Mouse (Mus musculus): ENCODE data around the gene Nedd9. TPM values are rescaled to one million over a fixed set of nuclear protein-coding genes. Genes with fewer than 3 reads are reported as not detected.

Gene Nedd9
- polyA plus RNA-seq, 1 experiment, result 26.5 TPM

- no peak for TF ChIP-seq CTCF (IDR thresholded peaks at IDR 0.05; ENCODE audit: control insufficient read depth, insufficient read depth, low read length)
- TF ChIP-seq POLR2A (IDR thresholded peaks at IDR 0.05; ENCODE audit: borderline replicate concordance, control insufficient read depth, low read depth, low read length), result no peak
- H3K27ac ChIP-seq (ENCODE audit: control insufficient read depth, insufficient read depth, low read depth, low read length, poor library complexity), result no peak overlapping the region
- 78% methylated on average over 9 of the region's 9 CpGs for WGBS
- H3K4me1 ChIP-seq (ENCODE audit: control insufficient read depth, insufficient read depth, low read length), result peaks cover 6% of the 10 kb centered on the region
- no peak overlapping the region for H3K4me3 ChIP-seq (replicated peaks; ENCODE audit: control insufficient read depth, low read depth, low read length)
Measured at GRCm38 (mm10) chr13:41489705-41490275, 2.6 kb upstream of the Nedd9 start.

DNA sequence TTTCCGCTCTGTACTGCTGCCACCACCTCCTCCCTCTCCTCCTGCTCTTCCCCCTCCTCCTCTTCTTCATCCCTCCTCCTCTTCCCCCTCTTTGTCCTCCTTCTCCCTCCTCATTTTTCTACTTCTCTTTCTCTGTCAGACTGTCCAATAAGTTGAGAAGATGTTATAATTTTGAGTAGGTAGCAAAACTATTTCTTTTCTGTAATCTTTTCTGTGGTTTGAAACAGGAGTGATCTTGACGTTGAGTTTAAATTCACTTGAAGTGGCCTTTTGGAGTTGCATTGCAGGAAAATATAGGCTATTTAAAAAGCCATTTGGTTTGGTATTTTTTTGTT is 214 bp upstream of the Nedd9 start:
- peaks cover 10% of the 10 kb centered on the region for H3K4me1 ChIP-seq (ENCODE audit: control insufficient read depth, insufficient read depth, low read length)
- peak overlapping the region; percentile 90 for H3K4me3 ChIP-seq (replicated peaks; ENCODE audit: control insufficient read depth, low read depth, low read length)
- peak overlapping the region; percentile 88; the same call in 1 of the 2 replicates for H3K27ac ChIP-seq (ENCODE audit: control insufficient read depth, insufficient read depth, low read depth, low read length, poor library complexity)
- TF ChIP-seq POLR2A (IDR thresholded peaks at IDR 0.05; ENCODE audit: borderline replicate concordance, control insufficient read depth, low read depth, low read length) (no peak), CTCF (IDR thresholded peaks at IDR 0.05; ENCODE audit: control insufficient read depth, insufficient read depth, low read length) (no peak)
- WGBS, result 2% methylated on average over 2 of the region's 2 CpGs

GRCm38 (mm10) chr13:41483966-41484365 is 3.2 kb downstream of the Nedd9 start:
- 50% methylated on average over 7 of the region's 7 CpGs for WGBS
- H3K4me1 ChIP-seq (ENCODE audit: control insufficient read depth, insufficient read depth, low read length), result peaks cover 10% of the 10 kb centered on the region
- peak overlapping the region; percentile 74 for H3K27ac ChIP-seq (ENCODE audit: control insufficient read depth, insufficient read depth, low read depth, low read length, poor library complexity)
- no peak overlapping the region for H3K4me3 ChIP-seq (replicated peaks; ENCODE audit: control insufficient read depth, low read depth, low read length)
- no peak for TF ChIP-seq CTCF (IDR thresholded peaks at IDR 0.05; ENCODE audit: control insufficient read depth, insufficient read depth, low read length)
- no peak for TF ChIP-seq POLR2A (IDR thresholded peaks at IDR 0.05; ENCODE audit: borderline replicate concordance, control insufficient read depth, low read depth, low read length)

GRCm38 (mm10) chr13:41482408-41483011 is 4.7 kb downstream of the Nedd9 start:
- H3K27ac ChIP-seq (ENCODE audit: control insufficient read depth, insufficient read depth, low read depth, low read length, poor library complexity), result no peak overlapping the region
- WGBS, result 86% methylated on average over 3 of the region's 3 CpGs
- TF ChIP-seq POLR2A (IDR thresholded peaks at IDR 0.05; ENCODE audit: borderline replicate concordance, control insufficient read depth, low read depth, low read length) (no peak), CTCF (IDR thresholded peaks at IDR 0.05; ENCODE audit: control insufficient read depth, insufficient read depth, low read length) (no peak)
- peaks cover 9% of the 10 kb centered on the region for H3K4me1 ChIP-seq (ENCODE audit: control insufficient read depth, insufficient read depth, low read length)
- H3K4me3 ChIP-seq (replicated peaks; ENCODE audit: control insufficient read depth, low read depth, low read length), result no peak overlapping the region

DNA sequence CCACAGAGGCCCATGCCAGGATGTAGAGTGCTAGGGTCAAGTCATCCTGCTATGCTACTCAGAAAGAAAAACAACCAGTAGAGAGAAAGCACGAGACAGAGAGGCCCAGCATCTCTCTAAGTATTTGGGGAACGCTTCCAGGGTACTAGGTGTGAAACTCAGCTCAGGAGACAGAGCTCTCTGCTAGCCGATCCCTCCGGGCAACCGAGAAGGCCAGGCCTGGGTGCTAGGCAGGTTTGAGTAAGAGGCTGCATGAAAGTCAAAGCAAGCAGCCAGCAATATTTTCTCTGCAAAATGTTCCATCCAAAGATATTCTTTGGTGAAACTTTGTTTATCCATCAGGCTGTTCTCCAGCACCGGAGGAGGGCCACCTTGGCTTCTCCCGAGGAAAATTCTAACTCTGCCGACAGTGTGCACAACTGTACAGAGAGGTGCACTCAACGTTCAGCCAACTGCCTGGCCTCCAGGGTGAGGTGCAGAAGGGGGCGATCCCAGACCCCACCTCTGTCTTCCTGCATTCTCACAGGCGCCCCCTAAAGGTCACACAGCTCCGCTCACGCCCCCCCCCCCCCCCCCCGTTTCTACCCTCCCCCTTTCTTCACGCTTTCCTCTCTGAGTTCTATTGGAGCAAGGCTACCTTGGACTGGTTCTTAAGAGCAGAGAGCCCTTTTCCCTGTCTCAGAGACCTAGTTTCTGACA is 7.3 kb downstream of the Nedd9 start:
- peaks cover 8% of the 10 kb centered on the region for H3K4me1 ChIP-seq (ENCODE audit: control insufficient read depth, insufficient read depth, low read length)
- H3K27ac ChIP-seq (ENCODE audit: control insufficient read depth, insufficient read depth, low read depth, low read length, poor library complexity), result no peak overlapping the region
- no peak for TF ChIP-seq POLR2A (IDR thresholded peaks at IDR 0.05; ENCODE audit: borderline replicate concordance, control insufficient read depth, low read depth, low read length)
- TF ChIP-seq CTCF (IDR thresholded peaks at IDR 0.05; ENCODE audit: control insufficient read depth, insufficient read depth, low read length), result no peak
- no peak overlapping the region for H3K4me3 ChIP-seq (replicated peaks; ENCODE audit: control insufficient read depth, low read depth, low read length)
- WGBS, result 77% methylated on average over 15 of the region's 15 CpGs

- 87% methylated on average over 4 of the region's 4 CpGs for WGBS
- TF ChIP-seq POLR2A (IDR thresholded peaks at IDR 0.05; ENCODE audit: borderline replicate concordance, control insufficient read depth, low read depth, low read length) (no peak), CTCF (IDR thresholded peaks at IDR 0.05; ENCODE audit: control insufficient read depth, insufficient read depth, low read length) (no peak)
- Histone ChIP-seq H3K4me3 (replicated peaks; ENCODE audit: control insufficient read depth, low read depth, low read length) (no peak overlapping the region), H3K27ac (ENCODE audit: control insufficient read depth, insufficient read depth, low read depth, low read length, poor library complexity) (no peak overlapping the region), H3K4me1 (ENCODE audit: control insufficient read depth, insufficient read depth, low read length) (peaks cover 5% of the 10 kb centered on the region; the same call in 1 of the 2 replicates)
Measured at GRCm38 (mm10) chr13:41476216-41476615, 10.9 kb downstream of the Nedd9 start.

- Histone ChIP-seq H3K4me3 (replicated peaks; ENCODE audit: control insufficient read depth, low read depth, low read length) (no peak overlapping the region), H3K27ac (ENCODE audit: control insufficient read depth, insufficient read depth, low read depth, low read length, poor library complexity) (no peak overlapping the region), H3K4me1 (ENCODE audit: control insufficient read depth, insufficient read depth, low read length) (peaks cover 5% of the 10 kb centered on the region; the same call in 1 of the 2 replicates)
- WGBS, result 74% methylated on average over 5 of the region's 5 CpGs
- TF ChIP-seq CTCF (IDR thresholded peaks at IDR 0.05; ENCODE audit: control insufficient read depth, insufficient read depth, low read length), result no peak
- TF ChIP-seq POLR2A (IDR thresholded peaks at IDR 0.05; ENCODE audit: borderline replicate concordance, control insufficient read depth, low read depth, low read length), result no peak
Measured at GRCm38 (mm10) chr13:41474365-41474764, 12.8 kb downstream of the Nedd9 start.

- TF ChIP-seq CTCF (IDR thresholded peaks at IDR 0.05; ENCODE audit: control insufficient read depth, insufficient read depth, low read length) (no peak), POLR2A (IDR thresholded peaks at IDR 0.05; ENCODE audit: borderline replicate concordance, control insufficient read depth, low read depth, low read length) (no peak)
- H3K4me3 ChIP-seq (replicated peaks; ENCODE audit: control insufficient read depth, low read depth, low read length), result no peak overlapping the region
- H3K4me1 ChIP-seq (ENCODE audit: control insufficient read depth, insufficient read depth, low read length), result peaks cover 5% of the 10 kb centered on the region; the same call in 1 of the 2 replicates
- WGBS, result 37% methylated on average over 4 of the region's 4 CpGs
- peak overlapping the region; percentile 62; the same call in 1 of the 2 replicates for H3K27ac ChIP-seq (ENCODE audit: control insufficient read depth, insufficient read depth, low read depth, low read length, poor library complexity)
Measured at GRCm38 (mm10) chr13:41473504-41473903, 13.7 kb downstream of the Nedd9 start.

Measured in bone marrow, adult 2 months (tissue).